Mouse (Mus musculus): ENCODE measurements around the gene Usp1. TPM values are rescaled to one million over a fixed set of nuclear protein-coding genes. Genes with fewer than 3 reads are reported as not detected.

Usp1 gene
- polyA plus RNA-seq, 1 experiment from 2014 or later, result 98.8 TPM

Other genes with a start within 250 kb of the Usp1 start
- gene L1td1, start 197.1 kb upstream of the Usp1 start, polyA plus RNA-seq (2016; fragmentation: Nextera tagmentation; extraction: Ambion mirVana), result 0.35 and 0.44 TPM in 2 replicates
- gene Kank4, start 106.3 kb upstream of the Usp1 start, polyA plus RNA-seq (2016; fragmentation: Nextera tagmentation; extraction: Ambion mirVana), result 2.1 and 2.5 TPM in 2 replicates
- not detected in 2 replicates for gene I0C0044D17Rik, start 100.0 kb upstream of the Usp1 start, polyA plus RNA-seq (2016; fragmentation: Nextera tagmentation; extraction: Ambion mirVana)
- gene Angptl3, start 107.1 kb downstream of the Usp1 start, polyA plus RNA-seq (2016; fragmentation: Nextera tagmentation; extraction: Ambion mirVana), result 1.5 TPM in 2 replicates
- gene Dock7, start 197.1 kb downstream of the Usp1 start, polyA plus RNA-seq (2016; fragmentation: Nextera tagmentation; extraction: Ambion mirVana), result 81.8 and 82.1 TPM in 2 replicates